Mouse (Mus musculus) heart, adult 2 months (tissue): ENCODE data around the gene Camta1. TPM values are rescaled to one million over a fixed set of nuclear protein-coding genes. Genes with fewer than 3 reads are reported as not detected.

Experiments used
- DNase-seq, 2 experiments: peaks; one replicate each; pipeline ENCODE4 v3.0.0; 2021
- H3K27ac ChIP-seq: fragments of 200-600 bp; 2 replicates; pipeline ENCODE4 v1.8.1; 2022
- H3K27me3 ChIP-seq: fragments of 200-500 bp; 2 replicates; pipeline ENCODE4 v1.6.1; 2012; ENCODE audit warnings: mild to moderate bottlenecking, low read length, inconsistent platforms, mixed read lengths; ENCODE audit not compliant: control insufficient read depth, insufficient read depth
- H3K36me3 ChIP-seq: fragments of 200-500 bp; 2 replicates; pipeline ENCODE4 v1.6.1; 2012; ENCODE audit warnings: low read length, inconsistent platforms; ENCODE audit not compliant: control insufficient read depth, insufficient read depth
- H3K4me1 ChIP-seq: fragments of 200-500 bp; 2 replicates; pipeline ENCODE4 v1.6.1; 2011; ENCODE audit warnings: low read length; ENCODE audit not compliant: control insufficient read depth, insufficient read depth
- H3K4me3 ChIP-seq: fragments of 200-600 bp; 2 replicates; pipeline ENCODE4 v1.8.1; 2022
- H3K79me2 ChIP-seq: fragments of 200-500 bp; replicated peaks from 2 replicates; pipeline ENCODE4 v1.6.1; 2012; ENCODE audit warnings: mild to moderate bottlenecking, inconsistent platforms, low read length, moderate library complexity, mixed read lengths; ENCODE audit not compliant: control insufficient read depth, insufficient read depth
- H3K9ac ChIP-seq: fragments of 200-500 bp; 2 replicates; pipeline ENCODE4 v1.6.1; 2012; ENCODE audit warnings: low read depth, mild to moderate bottlenecking, control low read depth, inconsistent platforms, low read length, mixed read lengths
- CTCF ChIP-seq: fragments of 200-600 bp; IDR thresholded peaks from 2 replicates; pipeline ENCODE4 v1.8.1; 2022; ENCODE audit warnings: antibody characterized with exemption, mild to moderate bottlenecking, moderate library complexity
- EP300 ChIP-seq: fragments of 200-500 bp; IDR thresholded peaks from 2 replicates; pipeline ENCODE4 v1.6.1; 2011; ENCODE audit warnings: low read depth, low read length, control low read depth; ENCODE audit not compliant: insufficient read depth
- POLR2A ChIP-seq: fragments of 200-500 bp; IDR thresholded peaks from 2 replicates; pipeline ENCODE4 v1.6.1; 2011; ENCODE audit warnings: mild to moderate bottlenecking, low read depth, low read length, control low read depth; ENCODE audit not compliant: insufficient read depth
- WGBS: fragments of 180-500 bp; shearing (Covaris S2); methylation state at CpG from one replicate; pipeline ENCODE4 v1.1.7; 2018; 5-methylcytosine and 5-hydroxymethylcytosine counted together
- intact Hi-C: fragments of 180-260 bp; cut with DNase I; formaldehyde crosslinking; loops from one replicate; pipeline ENCODE4 v1.15.1; 2025
- polyA plus RNA-seq: library from polyadenylated mRNA; depleted of rRNA; stranded (reverse); fragments of >200 nt; gene quantifications from 2 replicates; pipeline ENCODE4 v1.2.3, GENCODE M21; 2012
- total RNA-seq, 2 experiments: library from RNA; stranded (reverse); gene quantifications; 2 replicates each; pipeline ENCODE4 v1.2.3; 2021

Gene Camta1
- total and polyA plus RNA-seq, 3 experiments = 39.4 to 234 (median 208) TPM

- no peak for DNase-seq
- intact Hi-C loops = no loop called here
- Histone ChIP-seq H3K4me1 (no peaks in the 10 kb centered on the region), H3K27me3 (no peaks in the 10 kb centered on the region), H3K4me3 (no peak overlapping the region), H3K9ac (no peak overlapping the region), H3K79me2 (no peaks in the 10 kb centered on the region), H3K36me3 (no peaks in the 10 kb centered on the region), H3K27ac (no peak overlapping the region)
- no peak for TF ChIP-seq EP300
- WGBS = 64% methylated on average over 8 of the region's 8 CpGs
Measured at GRCm38 (mm10) chr4:150894718-150895501, 966.8 kb downstream of the Camta1 start.

GRCm38 (mm10) chr4:150891308-150891707, 970.4 kb downstream of the Camta1 start:
- intact Hi-C loops = no loop called here
- Histone ChIP-seq H3K4me1 (no peaks in the 10 kb centered on the region; the same call in 1 of the 2 replicates), H3K79me2 (no peaks in the 10 kb centered on the region), H3K4me3 (no peak overlapping the region), H3K36me3 (no peaks in the 10 kb centered on the region), H3K9ac (no peak overlapping the region), H3K27me3 (no peaks in the 10 kb centered on the region), H3K27ac (no peak overlapping the region)
- DNase-seq = no peak
- TF ChIP-seq POLR2A (no peak), EP300 (no peak), CTCF (no peak)
- WGBS = 56% methylated on average over 5 of the region's 5 CpGs

DNA sequence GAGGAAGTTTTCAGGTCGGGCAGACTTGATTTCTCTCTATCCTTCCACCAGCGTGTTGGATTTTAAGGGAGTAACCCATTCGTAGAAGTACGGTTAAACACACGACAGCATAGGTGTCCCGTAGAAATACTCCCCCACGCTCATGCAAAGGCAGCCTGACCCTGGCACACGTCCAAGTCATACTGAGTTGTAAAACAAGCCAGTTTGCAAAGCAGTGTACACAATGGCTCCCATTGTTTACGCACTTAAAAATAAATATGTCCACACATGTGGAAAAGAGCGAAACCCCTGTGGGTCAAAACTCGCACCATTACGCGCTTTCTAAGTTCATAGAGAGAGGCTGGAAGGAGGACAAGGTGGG, 971.7 kb downstream of the Camta1 start:
- H3K27me3 ChIP-seq = no peaks in the 10 kb centered on the region
- H3K27ac ChIP-seq = peak overlapping the region; percentile 26; the same call in 1 of the 2 replicates
- intact Hi-C loops = no loop called here
- no peaks in the 10 kb centered on the region for H3K79me2 ChIP-seq
- H3K4me3 ChIP-seq = peak overlapping the region; percentile 26
- peak overlapping the region; percentile 7; the same call in 1 of the 2 replicates for H3K9ac ChIP-seq
- no peaks in the 10 kb centered on the region for H3K36me3 ChIP-seq
- H3K4me1 ChIP-seq = no peaks in the 10 kb centered on the region; the same call in 1 of the 2 replicates
- WGBS = 40% methylated on average over 13 of the region's 13 CpGs
- no peak for TF ChIP-seq EP300
- TF ChIP-seq POLR2A = no peak
- no peak for TF ChIP-seq CTCF
- DNase-seq = no peak

DNA sequence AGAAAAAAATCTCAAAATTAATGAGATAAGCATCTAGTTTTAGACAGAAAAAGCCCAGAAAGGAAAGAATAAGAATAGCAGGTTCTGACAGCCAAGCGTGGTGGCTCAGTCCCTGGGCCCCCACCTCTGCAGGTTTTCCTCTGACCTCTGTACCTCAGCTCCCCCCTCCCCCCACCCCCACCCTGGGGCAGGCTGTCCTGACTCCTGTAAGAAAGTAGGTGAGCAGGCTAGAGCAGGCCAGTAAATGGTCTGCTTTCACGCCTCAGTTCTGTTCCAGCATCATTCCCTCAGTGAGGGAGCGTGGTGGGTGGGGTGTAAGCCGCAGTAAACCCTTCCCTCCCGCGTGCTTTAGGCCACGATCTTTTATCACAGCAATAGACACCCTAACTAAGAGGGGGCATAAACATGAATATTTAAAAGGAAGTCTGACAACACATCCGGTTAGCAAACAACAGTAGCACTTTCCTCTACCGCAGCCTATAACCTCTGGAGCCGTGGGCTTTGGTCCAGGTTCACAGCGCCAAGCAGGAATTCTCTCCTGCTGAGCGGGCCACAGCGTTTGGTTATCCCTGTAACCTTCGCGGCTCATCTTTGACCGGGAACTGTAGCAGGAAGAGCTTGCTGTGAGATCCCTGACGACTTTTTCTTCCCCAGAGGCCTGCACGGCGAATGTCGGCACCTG, 972.3 kb downstream of the Camta1 start:
- 34% methylated on average over 20 of the region's 20 CpGs for WGBS
- TF ChIP-seq POLR2A = 0 out of 2 replicates have a peak, but pooled peaks have one; percentile 21
- no peak for TF ChIP-seq EP300
- no peaks in the 10 kb centered on the region; the same call in 1 of the 2 replicates for H3K4me1 ChIP-seq
- peak overlapping the region; percentile 7; the same call in 1 of the 2 replicates for H3K9ac ChIP-seq
- peak overlapping the region; percentile 26; the same call in 1 of the 2 replicates for H3K27ac ChIP-seq
- no peaks in the 10 kb centered on the region for H3K36me3 ChIP-seq
- DNase-seq = no peak
- intact Hi-C loops = no loop called here
- no peaks in the 10 kb centered on the region for H3K27me3 ChIP-seq
- H3K4me3 ChIP-seq = peak overlapping the region; percentile 26
- no peaks in the 10 kb centered on the region for H3K79me2 ChIP-seq

DNA sequence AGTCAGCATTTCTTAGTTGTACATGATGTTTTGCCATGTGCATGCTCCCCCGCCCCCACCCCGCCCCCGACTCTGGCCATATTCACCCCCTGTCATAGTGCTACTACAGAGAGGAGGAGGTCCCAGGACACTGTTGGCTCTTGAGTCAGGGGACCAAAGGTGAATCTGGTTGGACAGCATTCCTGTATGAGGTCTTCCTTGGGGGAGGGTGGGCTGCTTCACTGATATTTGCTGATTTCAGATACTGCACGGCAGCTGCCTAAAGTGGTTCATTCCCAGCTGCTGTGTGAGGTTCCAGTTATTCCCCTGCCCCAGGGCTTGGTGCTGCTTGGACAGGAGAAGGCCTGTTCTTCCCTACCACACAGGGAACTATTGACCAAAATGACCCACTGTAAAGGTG, 973.2 kb downstream of the Camta1 start:
- no peak for TF ChIP-seq CTCF
- no peak for TF ChIP-seq POLR2A
- no peak for TF ChIP-seq EP300
- intact Hi-C loops = no loop called here

DNA sequence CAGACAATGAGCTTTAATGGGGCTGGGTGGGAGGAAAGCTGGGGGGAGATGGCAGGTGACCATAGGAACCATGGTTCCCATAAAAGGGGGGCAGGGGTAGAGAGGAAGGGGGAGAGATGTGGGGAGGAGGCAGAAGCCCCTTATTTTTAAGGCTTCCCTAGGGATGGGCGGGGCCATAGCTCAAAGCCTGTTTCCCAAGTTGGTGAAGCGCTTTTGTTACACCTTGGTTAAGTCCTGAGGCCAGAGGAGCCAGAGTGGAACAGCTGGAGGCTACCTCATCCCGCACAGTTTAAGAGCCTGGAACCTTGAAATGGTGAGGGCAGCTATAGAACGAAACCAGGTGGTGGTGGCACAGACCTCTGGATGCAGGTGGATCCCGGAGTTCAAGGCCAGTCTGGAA, 973.8 kb downstream of the Camta1 start:
- Histone ChIP-seq H3K9ac (no peak overlapping the region), H3K4me3 (no peak overlapping the region), H3K4me1 (no peaks in the 10 kb centered on the region; the same call in 1 of the 2 replicates), H3K79me2 (no peaks in the 10 kb centered on the region), H3K36me3 (no peaks in the 10 kb centered on the region), H3K27me3 (no peaks in the 10 kb centered on the region), H3K27ac (no peak overlapping the region)
- 91% methylated on average over 5 of the region's 5 CpGs for WGBS
- intact Hi-C loops = no loop called here
- TF ChIP-seq POLR2A = no peak
- DNase-seq = no peak

More for the DNA sequence above, 973.2 kb downstream of the Camta1 start:
- DNase-seq = no peak
- Histone ChIP-seq H3K27me3 (no peaks in the 10 kb centered on the region), H3K4me3 (no peak overlapping the region), H3K9ac (no peak overlapping the region), H3K79me2 (no peaks in the 10 kb centered on the region), H3K27ac (no peak overlapping the region), H3K4me1 (no peaks in the 10 kb centered on the region; the same call in 1 of the 2 replicates), H3K36me3 (no peaks in the 10 kb centered on the region)
- WGBS = 91% methylated on average over 4 of the region's 4 CpGs
